In the genomic region with DNA sequence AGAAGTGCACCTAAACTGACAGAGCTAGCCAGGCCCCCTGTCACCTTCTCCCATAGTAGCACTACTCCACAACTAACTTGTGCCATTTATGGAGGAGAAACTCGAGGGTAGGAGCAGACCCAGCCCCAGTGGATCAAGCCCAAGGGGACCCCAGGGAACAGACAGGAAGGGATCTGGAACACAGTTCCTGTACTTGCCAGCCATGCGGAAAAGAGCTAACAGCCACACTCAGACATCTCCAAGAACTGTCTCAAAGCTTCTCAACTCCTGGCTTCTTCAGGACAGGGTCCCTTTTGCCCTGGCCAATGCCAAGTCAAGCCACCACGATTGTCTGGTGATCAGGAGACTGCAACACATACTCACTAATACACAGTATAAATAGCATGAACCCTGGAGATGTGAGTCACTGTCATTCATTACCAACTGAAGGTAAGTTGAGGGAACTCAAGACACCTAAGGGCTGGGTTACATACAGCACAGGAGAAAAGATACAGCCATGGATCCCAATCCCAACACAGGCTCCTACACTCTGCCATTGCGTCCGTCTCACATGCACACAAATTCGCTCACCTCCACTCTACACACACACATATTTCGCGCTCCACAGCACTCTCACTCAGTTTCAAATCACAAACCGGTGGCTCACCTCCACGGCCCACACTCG, we compare ENCODE assay signal across 8 mouse cellular contexts. TPM values are rescaled to one million over a fixed set of nuclear protein-coding genes. Genes with fewer than 3 reads are reported as not detected.
DNase-seq lines count a peak whose midpoint lies in the region; ATAC-seq lines count a peak whose summit lies in the region.

No protein-coding gene starts in this region.

- 0 out of 2 replicates have a peak, but pooled peaks cover 3% of the 10 kb centered on the region for H3K27me3 ChIP-seq in forebrain, embryonic 15.5 days
- H3K27me3 ChIP-seq in limb, embryonic 15.5 days, result no peaks in the 10 kb centered on the region

- H3K4me2 ChIP-seq in forebrain, embryonic 15.5 days (replicated peaks), result peak overlapping the region; percentile 93
- H3K4me2 ChIP-seq in limb, embryonic 15.5 days, result peak overlapping the region; percentile 83

- no peak for ATAC-seq in cerebellum, adult (ENCODE audit: insufficient number of reproducible peaks, low FRiP score, low TSS enrichment)
- no peak for ATAC-seq in forebrain, embryonic 15.5 days (replicated peaks)
- no peak for ATAC-seq in limb, embryonic 15.5 days (ENCODE audit: insufficient number of reproducible peaks, low FRiP score, low TSS enrichment, low read depth)

- H3K9me3 ChIP-seq in forebrain, embryonic 15.5 days, result no peaks in the 10 kb centered on the region
- H3K9me3 ChIP-seq in limb, embryonic 15.5 days, result no peaks in the 10 kb centered on the region

- no peaks in the 10 kb centered on the region for H3K36me3 ChIP-seq in forebrain, embryonic 15.5 days
- no peaks in the 10 kb centered on the region for H3K36me3 ChIP-seq in limb, embryonic 15.5 days

- no peak overlapping the region for H3K27ac ChIP-seq in forebrain, embryonic 15.5 days (replicated peaks)
- H3K27ac ChIP-seq in limb, embryonic 15.5 days, result peak overlapping the region; percentile 94

- peak; percentile 40 for DNase-seq in cerebellum, adult 8-10 months
- DNase-seq in 3T3-L1 (ENCODE audit: low read depth, low spot score), result peak; percentile 40
- no peak for DNase-seq in right cerebral cortex, adult 2 months (ENCODE audit: low spot score in 2 of 2)
- DNase-seq in thymus, postnatal 0 days (ENCODE audit: low spot score), result no peak
- no peak for DNase-seq in thymus, adult 18-20 months

- peaks cover 41% of the 10 kb centered on the region for H3K4me1 ChIP-seq in forebrain, embryonic 15.5 days
- H3K4me1 ChIP-seq in limb, embryonic 15.5 days, result peaks cover 60% of the 10 kb centered on the region

- peak overlapping the region; percentile 75 for H3K9ac ChIP-seq in forebrain, embryonic 15.5 days (replicated peaks)
- peak overlapping the region; percentile 99 for H3K9ac ChIP-seq in limb, embryonic 15.5 days

- 2% methylated on average over 11 of the region's 11 CpGs for WGBS in forebrain, embryonic 15.5 days
- WGBS in limb, embryonic 15.5 days, result 4% methylated on average over 11 of the region's 11 CpGs

- H3K4me3 ChIP-seq in forebrain, embryonic 15.5 days, result peak overlapping the region; percentile 83
- peak overlapping the region; percentile 90 for H3K4me3 ChIP-seq in limb, embryonic 15.5 days

RNA-seq across cellular contexts. Expression of gene Lrig1, which starts 1.3 kb away (rescaled TPM):
- 7.4 and 9.8 TPM in 2 replicates for polyA plus RNA-seq in forebrain, embryonic 15.5 days (2015; fragmentation: Nextera tagmentation; extraction: Ambion mirVana)
- polyA plus RNA-seq in limb, embryonic 15.5 days (2015; fragmentation: Nextera tagmentation; extraction: Ambion mirVana), result 22.3 and 22.5 TPM in 2 replicates
- 6.6 and 6.8 TPM in 2 replicates for polyA plus RNA-seq in thymus, postnatal 0 days (2015; fragmentation: Nextera tagmentation; extraction: Ambion mirVana)

Comparison
In these comparisons a context has a peak if more than half of its experiments do, and no peak if none do; other contexts are left out.
1. DNase-seq: peak in cerebellum, adult 8-10 months (single experiment) and 3T3-L1 (single experiment); none in right cerebral cortex, adult 2 months (0 of 2), thymus, postnatal 0 days (single experiment) and thymus, adult 18-20 months (0 of 2).